Mouse (Mus musculus) spleen, adult 18-20 months (tissue): ENCODE measurements around the gene Tuft1.
"Not testable (repeated sequence)": the region's sequence is repeated elsewhere in the genome, so short reads cannot be mapped to it uniquely, and the experiment has no call there.

ENCODE experiments used
- DNase-seq, 2 experiments: peaks; one replicate each; pipeline ENCODE4 v3.0.0; 2022; ENCODE audit warnings: mixed read lengths in 2 of 2

Tuft1 gene

DNA sequence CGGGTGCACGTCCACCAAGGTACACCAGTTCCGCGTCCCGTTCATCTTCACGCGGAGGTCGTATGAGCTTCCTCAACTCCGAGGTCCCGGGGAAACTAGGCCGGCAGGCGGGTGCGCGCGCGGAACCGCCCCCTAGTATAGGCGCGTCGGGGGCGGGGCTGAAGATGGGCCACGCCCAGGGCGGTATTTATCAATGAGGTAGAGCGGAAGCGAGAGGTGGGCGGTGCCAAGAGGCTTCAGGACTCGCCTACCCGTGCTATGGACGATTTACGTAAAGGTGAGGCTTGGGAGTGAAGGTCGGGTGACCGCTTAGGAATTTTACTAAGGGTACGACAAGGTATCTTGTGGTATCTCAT, at the start of gene Tuft1:
Gene Tuft1 (minus strand): TSS at position 133 of the 356 bp plus-strand sequence.
- peak; percentile 80 to 82 for DNase-seq

DNA sequence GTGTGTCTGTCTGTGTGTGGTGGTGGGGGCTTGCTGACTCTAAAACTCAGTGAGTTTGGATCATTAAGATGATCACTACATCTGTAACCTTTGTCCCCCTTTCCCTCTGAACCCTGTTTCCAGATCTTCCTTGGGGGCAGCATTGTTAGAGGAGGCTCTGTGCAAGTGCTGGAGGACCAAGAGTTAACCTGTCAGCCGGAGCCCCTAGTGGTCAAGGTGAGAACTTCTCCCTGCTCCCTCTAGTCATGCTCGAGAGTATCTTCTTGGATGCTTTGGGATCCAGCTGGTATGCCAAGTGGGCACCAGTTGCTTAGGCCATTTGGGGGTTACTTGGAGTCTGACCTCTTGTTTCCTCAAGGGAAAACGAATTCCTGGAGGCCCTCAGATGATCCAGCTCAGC, 44.7 kb upstream of the Tuft1 start:
- DNase-seq, result peak in 1 of 2 experiments; percentile 9

DNA sequence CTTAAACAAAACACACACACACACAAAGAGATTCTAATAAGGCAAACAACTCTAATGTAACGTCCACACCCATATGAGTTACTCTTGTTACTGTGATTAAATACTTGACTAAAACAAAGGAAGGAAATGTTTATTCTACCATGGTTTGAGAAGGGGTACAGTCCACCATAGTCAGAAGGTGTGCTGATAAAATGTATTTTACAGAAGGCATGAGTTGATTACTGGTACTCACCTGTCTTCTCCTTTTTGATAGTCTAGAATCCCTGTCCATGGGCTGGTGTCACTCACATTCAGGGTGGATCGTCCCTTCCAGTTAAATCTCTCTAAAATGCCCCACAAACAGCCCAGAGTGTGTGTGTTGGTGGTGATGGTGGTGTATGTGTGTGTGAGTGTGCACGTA, 44.2 kb upstream of the Tuft1 start:
- DNase-seq, result no peak

DNA sequence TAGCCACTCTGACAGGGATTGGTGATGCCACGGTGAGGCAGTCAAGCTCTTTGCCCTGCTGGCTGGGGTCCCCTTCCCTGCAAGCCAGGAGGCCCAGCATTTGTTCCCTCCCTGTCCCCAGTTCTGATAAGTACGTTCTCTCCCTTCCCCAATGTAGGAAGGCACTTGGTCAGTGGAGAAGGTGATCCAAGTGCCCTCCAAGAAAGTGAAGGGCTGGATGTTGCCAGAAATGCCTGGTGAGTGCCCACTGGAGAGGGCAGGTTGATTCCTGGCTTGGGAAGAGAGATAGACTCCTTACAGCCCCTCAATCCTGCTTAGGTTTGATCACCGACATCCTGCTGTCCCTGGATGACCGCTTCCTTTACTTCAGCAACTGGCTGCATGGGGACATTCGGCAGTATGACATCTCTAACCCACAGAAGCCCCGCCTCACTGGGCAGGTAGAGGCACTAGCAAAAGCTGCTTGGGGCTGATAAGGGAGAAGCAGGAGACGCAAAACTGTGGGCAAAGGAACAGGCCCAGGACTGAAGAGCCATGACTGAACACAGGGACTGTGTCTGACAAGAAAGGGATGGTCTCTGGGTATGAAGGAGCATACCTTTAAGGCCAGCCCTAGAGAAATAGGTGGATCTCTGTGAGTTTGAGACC, 43.6 kb upstream of the Tuft1 start:
- not testable (repeated sequence) for DNase-seq

DNA sequence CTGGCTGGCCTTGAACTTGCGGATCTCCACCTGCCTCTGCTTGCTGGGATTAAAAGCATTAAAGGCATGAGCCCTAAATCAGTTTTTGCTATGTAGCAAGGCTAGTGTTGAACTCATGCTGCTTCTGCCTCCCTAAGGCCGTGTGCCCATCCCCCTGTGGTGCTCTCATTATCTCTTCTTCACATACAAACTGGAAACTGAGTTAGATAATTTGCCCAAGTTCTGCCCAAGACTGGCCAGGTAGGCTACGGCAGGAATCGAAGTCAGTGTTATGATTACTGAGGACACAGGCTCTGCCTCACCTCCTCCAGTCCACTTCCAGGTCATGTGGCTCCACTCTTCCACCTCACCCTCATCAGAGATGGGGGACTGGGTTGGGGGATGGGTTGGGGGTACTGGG, 37.6 kb upstream of the Tuft1 start:
- not testable (repeated sequence) for DNase-seq

DNA sequence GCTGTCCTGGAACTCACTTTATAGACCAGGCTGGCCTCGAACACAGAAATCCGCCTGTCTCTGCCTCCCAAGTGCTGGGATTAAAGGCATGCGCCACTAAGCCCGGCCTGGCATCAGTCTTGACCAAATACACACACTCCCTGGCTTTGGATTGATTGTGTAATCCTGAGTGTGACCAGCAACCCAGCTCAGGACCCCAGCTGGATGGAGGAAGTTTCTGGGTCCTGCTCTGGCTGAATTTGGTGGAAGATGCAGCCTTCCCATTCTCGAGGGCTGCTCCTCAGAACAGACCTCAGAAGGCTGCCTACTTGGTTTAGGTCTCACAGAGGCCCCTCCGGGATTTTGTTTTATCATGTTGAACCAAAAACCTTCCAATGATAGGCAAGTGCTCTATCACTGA, 36.9 kb upstream of the Tuft1 start:
- not testable (repeated sequence) for DNase-seq

DNA sequence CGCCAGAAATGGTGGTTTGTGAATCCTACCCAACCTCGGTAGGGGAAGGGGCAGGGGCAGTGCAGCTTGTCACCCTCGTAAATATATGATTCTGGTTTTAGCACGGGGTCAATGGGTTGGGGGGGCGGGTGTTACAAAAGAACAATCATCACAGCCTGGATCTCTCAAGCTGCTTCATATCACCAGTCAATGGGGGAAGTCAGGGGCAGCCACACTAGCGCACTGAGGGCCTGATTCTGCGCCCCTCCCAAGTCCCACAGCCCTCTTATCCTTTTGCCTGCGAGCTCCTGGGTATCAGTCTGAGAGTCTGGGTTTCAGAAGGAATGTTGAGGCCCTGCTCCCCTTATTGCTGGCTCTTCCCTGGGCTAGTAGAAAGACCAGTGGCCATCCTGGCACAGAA, 35.2 kb upstream of the Tuft1 start:
- not testable (repeated sequence) for DNase-seq

DNA sequence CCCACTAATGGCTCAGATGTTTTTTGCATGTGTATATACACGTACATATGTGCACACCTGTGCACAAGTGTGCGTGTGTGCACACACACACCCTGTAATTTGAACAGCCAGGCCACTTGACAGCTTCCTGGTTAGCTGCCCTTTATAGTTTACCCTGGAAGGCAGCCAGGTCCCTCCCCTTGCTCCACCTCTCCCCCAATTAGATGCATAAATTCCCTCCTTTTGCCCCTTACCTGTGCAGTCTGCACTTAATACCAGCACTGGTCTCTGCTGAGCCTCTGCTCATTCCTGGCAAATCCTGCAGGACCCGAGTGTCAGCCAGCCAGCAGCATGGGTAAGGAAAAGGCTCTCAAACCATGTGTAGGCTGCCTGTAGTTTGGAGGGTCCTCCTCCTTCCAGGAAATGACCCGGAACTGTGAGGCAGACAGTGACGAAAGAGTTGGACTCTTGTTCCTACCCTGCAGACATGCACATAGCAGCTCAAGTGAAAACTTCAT, 34.7 kb upstream of the Tuft1 start, which contains the start of gene Selenbp2:
Gene Selenbp2 (plus strand): TSS at position 228 of the 497 bp plus-strand sequence.
- DNase-seq, result no peak

DNA sequence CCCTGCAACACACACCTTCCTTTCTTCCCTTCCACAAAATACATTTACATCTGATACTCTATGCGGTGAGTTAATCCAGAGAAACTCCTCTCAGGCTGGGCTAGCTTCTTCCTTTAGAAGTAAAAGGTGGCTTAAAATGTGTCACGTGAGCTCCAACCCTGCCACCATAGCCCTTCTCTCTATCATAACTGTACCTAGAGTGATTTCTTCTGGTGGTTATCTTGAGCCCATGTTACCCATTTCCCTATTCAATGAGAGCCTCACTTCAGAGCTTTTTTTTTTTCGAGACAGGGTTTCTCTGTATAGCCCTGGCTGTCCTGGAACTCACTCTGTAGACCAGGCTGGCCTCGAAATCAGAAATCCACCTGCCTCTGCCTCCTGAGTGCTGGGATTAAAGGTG, 33.0 kb upstream of the Tuft1 start:
- DNase-seq, result not testable (repeated sequence)

DNA sequence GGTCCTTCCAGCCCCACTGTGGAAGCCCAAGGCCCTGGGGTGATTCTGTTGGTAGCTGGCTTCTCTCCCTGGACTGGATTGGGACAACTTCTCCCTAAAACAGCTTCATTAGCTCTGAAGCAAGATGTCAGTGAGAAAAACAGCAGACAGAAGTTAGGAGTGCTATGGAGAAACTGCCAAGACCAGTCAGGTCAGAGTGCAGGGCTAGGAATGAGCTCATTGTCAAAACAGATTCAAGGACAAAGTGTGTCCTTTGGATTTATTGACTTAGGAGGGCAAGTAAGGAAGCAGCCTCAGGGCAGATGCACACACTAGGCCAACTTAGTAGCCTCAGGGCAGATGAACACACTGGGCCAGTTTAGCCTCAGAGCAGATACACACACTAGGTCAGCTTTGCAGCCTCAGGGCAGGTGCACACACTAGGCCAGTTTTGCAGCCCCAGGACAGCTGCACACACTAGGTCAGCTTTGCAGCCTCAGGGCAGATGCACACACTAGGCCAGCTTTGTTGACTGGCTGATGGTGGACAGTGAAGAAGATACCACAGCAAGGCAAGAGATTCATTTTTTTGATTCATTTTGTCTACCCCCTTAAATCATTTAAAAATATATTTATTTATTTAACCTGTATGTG, 32.1 kb upstream of the Tuft1 start:
- DNase-seq, result no peak

DNA sequence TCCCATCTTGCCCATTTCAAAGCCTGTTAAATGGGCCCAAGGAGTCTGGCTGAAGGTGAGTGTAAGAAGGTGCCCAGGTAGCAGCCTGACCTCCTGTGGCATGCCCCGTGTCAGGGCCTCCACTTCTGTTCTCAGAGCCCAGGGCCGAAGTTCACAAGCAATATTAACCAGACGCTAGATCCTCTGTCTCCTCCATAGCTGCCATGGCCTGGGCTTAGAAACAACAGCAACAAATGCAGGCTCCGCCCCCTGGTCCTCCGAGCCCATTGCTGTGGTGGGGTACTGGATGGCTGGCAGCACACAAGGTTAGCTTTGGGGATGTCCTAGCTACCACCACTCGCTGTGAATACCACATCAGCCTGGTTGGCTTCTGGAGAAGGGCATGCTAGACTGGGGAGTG, 31.5 kb upstream of the Tuft1 start:
- DNase-seq, result not testable (repeated sequence)

DNA sequence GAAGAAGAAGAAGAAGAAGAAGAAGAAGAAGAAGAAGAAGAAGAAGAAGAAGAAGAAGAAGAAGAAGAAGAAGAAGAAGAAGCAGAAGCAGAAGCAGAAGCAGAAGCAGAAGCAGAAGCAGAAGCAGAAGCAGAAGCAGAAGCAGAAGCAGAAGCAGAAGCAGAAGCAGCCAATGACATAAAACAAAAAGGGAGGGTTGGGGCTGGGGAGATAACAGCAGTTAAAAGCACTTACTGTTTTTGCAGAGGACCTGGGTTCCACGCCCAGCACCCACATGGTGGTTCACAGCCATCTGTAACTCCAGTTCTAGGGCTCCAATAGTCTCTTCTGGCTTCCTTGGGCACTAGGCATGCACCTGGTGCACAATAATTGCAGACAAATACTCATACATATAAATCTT, 30.5 kb upstream of the Tuft1 start:
- not testable (repeated sequence) for DNase-seq

DNA sequence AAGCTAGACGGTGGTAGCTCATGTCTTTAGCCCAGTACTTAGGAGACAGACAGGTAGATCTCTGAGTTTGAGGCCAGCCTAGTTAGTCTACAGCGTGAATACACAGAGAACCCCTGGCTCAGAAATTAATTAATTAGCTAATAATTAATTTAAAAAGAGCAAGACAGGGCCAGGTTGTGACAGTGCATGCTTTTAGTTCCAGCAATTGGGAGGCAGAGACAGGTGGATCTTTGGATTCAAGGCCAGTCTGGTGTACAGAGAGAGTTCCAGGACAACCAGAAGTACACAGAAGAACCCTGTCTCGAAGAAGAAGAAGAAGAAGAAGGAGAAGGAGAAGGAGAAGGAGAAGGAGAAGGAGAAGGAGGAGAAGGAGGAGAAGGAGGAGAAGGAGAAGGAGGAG, 30.0 kb upstream of the Tuft1 start:
- DNase-seq, result not testable (repeated sequence)

DNA sequence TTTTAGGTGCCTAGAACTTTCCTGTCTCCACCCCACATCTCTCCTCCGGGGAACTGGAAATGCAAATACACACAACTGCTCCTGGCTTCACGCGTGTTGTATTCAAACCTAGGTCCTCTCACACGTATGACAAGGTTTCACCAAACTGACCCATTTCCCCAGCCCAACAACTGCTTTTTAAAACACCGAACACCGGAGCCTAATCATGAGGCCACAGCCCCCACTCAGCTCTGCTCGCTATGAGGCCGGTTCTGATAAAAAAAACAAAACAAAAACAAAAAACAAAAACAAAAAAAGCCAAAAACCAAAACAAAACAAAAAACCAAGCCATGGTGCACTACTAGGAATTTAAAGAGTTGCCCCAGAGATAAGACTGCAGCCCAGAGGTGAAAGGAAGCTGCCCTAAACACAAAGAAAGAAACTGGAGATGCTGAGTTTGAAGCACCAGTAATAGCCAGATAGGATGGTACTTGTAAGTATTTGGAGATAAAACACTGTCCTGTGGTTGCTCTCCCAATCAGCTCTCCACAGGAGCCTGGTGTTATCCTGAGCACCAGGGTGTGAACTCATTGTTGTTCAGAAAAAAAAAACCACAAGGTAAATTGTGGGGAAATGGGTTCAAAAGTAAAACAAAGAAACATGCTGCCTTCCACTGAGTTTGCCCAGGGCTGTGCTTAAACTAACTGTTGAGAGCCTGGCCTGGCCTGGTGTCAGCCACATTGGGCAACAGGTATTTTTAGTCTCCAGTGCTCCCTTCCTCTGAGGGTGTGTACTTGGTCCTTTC, 27.5 kb upstream of the Tuft1 start:
- not testable (repeated sequence) for DNase-seq

DNA sequence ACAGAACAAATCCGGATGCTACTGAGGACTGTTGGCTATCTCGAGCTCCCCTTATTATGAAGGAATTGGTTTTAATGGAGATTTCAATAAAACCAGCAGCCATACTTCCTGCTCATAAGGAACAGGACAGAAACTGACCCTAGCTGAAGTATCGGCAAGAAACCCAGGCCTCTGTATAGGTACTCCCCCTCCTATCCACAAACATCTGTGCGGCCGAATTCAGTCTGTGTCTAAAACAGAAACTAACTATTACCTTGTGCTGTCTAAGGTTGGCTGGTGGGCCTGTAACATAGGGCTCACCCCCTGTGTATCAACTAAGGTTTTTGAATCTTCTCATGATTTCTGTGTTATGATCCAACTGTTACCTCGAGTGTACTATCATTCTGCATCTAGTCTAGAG, 25.0 kb upstream of the Tuft1 start:
- DNase-seq, result no peak

DNA sequence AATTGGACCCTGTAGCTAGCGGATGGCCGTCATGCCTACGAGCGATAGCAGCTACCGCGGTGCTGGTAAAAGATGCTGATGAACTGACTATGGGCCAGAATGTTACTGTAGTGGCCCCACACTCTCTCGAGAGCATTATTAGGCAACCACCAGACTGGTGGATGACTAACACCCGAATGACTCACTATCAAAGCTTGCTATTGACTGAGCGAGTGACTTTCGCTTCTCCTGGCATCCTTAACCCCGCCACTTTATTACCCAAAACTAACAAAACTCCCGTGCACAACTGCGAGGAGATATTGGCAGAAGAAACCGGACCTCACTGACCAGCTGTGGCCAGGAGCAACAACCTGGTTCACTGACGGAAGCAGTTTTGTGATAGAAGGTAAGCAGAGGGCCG, 22.1 kb upstream of the Tuft1 start:
- no peak for DNase-seq

DNA sequence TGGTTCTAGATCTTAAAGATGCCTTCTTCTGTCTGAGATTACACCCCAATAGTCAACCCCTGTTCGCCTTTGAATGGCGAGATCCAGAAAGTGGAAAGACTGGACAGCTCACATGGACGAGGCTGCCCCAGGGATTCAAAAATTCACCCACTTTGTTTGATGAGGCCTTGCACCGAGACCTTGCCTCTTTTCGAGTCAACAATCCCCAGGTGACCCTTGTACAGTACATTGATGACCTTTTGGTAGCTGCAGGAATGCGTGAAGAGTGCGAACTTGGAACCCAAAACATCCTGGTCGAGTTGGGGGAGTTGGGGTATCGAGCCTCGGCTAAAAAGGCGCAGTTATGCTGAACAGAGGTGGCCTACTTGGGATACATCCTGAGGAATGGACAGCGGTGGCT, 21.4 kb upstream of the Tuft1 start:
- not testable (repeated sequence) for DNase-seq

DNA sequence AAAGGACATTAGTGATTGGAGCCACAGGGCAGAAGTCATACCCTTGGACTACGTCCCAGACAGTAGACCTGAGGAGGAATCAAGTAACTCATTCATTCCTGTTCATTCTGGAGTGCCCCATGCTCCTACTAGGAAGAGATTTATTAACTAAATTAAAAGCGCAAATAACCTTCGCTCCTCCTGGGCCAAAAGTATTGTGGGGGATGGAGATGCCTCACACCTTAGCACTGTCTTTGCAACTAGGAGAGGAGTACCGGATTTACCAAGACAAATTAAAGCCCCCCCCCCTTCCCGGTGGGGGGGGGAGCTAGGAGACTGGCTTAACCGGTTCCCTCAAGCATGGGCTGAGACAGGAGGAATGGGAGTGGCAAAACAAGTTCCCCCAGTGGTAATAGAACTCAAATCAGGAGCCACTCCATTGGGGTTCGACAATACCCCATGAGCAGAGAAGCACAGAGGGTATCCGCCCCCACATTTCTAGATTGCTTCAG, 20.7 kb upstream of the Tuft1 start:
- no peak for DNase-seq

DNA sequence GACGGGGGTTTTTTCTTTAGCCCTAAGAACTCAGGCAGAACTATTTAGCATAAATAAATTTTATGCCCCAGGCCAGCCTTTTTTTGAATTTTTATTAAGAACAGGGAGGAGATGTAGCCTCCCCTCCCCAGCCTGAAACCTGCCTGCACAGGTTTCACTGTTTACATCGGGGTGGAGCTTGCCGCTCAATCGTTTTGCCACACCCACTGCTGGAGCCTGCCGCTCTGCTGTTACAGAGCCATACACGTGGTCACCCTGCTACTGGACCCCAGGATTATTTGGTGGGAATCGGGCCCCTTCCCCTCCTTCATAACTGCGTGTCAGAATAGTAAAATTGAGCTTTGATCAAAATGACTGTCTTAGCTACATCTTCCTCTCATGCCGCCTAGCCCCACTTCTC, 16.4 kb upstream of the Tuft1 start:
- DNase-seq, result not testable (repeated sequence)

DNA sequence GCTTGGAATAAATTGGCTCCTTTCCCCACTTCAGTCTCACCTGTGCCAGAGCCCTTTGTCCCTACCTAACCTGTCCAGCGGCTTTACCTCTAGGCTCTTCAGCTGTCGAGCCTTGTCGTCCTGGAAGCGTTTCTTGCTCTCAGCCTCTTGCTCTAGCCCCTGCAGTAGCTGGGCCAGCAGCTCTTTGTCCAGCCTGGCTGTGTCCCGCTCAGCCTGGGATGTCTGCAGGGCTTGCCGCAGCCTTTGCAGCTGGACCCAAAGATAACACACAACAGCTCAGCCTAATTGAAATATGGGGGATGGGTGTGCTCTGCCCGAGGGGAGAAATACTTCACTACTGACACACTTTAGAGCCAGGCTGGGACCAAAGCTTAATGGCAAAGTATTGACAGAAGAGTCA, 7.2 kb upstream of the Tuft1 start:
- DNase-seq, result not testable (repeated sequence)

DNA sequence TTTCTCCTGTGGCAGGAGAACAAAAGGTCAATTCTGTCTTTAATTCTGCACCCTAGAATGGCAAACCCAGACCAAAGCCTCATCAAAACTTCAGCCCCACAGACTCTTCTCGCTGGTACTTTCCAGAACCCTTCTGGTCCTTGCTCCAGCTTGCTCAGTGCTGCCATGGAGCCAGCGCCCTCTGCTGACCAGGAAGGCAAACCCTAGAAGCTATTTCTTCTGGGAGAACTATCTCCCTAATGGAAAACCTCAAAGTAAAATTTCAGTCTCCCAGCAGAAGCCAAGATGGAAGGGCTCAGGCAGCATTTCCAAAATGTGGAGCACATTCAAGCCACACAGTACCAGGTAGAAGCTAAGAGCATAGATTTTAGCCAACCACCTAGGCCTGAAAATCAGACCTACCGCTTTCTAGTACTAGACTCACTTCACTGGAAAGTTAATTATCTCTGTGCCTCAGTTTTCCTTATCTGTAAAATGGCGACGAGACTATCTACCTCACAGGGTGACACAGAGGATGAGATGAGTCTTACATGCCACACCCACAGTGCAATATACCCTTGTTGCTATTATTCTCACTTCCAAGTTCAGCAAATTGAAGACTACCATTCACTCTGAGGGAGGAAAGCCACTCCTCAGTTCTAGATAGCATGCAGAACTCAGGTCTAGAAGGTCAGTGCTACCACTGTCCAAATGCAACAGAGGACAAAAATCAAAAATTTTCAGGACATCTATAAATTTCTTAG, 6.6 kb upstream of the Tuft1 start:
- not testable (repeated sequence) for DNase-seq

DNA sequence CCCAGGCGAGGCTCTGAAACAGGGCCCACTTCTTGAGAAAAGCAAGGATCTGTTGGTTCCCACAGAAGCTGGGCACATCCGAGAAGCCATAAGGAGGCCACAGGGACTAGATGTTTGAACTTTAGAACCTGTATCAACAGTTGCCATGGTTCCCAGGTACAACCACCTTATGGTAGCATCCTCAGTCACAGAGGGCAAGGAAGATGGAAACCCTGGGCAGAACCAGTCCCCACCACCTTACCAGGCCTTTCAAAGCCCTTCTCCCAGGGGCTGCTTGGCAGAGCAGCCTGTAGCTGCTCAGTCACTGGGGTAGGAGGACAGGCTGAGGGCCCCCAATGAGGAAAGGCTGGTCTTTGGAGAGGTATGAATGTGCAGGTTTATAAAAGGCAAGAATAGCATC, 2.2 kb upstream of the Tuft1 start:
- DNase-seq, result not testable (repeated sequence)
